Mouse (Mus musculus) hematopoietic stem cell, adult 5-6 weeks (primary cell): ENCODE measurements around the gene Gskip. TPM values are rescaled to one million over a fixed set of nuclear protein-coding genes. Genes with fewer than 3 reads are reported as not detected.

Experiments used
- total RNA-seq: library from RNA; stranded (forward); fragments of 172-1452, 232-1000 nt; gene quantifications from 2 replicates; pipeline ENCODE4 v1.2.3, GENCODE M21; 2017

The Gskip gene
- total RNA-seq, 1 experiment from 2014 or later, result 16.9 TPM

Other genes starting within 250 kb of the Gskip start
- gene D430019H16Rik, start 231.0 kb upstream of the Gskip start, total RNA-seq, result 0.19 TPM in 1 of 2 replicates, not detected in the other
- gene Bdkrb2, start 121.6 kb upstream of the Gskip start, total RNA-seq, result not detected in 2 replicates
- not detected in 2 replicates for gene Bdkrb1, start 81.7 kb upstream of the Gskip start, total RNA-seq
- gene Atg2b, start 382 bp downstream of the Gskip start, total RNA-seq, result 24.3 and 32.7 TPM in 2 replicates
- gene Ak7, start 21.1 kb downstream of the Gskip start, total RNA-seq, result 0.38 TPM in 1 of 2 replicates, not detected in the other
- 141 and 167 TPM in 2 replicates for gene Papola, start 99.9 kb downstream of the Gskip start, total RNA-seq